Mouse (Mus musculus): ENCODE measurements around the gene Hsp90b1. TPM values are rescaled to one million over a fixed set of nuclear protein-coding genes. Genes with fewer than 3 reads are reported as not detected.
A peak's percentile ranks its signal among the peaks of the same experiment; 100 is the strongest.
"Not testable (repeated sequence)": the region's sequence is repeated elsewhere in the genome, so short reads cannot be mapped to it uniquely, and the experiment has no call there.

Hsp90b1 gene
- total RNA-seq, 2 experiments from 2014 or later: 220 to 280 TPM

- intact Hi-C loops (cut with DNase I): loop anchor here (2.0 kb wide), 1 partner anchor 15 kb away; no protein-coding TSS in a partner anchor
- DNase-seq: peak; percentile 78 to 86
Observed at GRCm38 (mm10) chr10:86685179-86686016, 19.9 kb downstream of the Hsp90b1 start.

GRCm38 (mm10) chr10:86684797-86685178, 20.5 kb downstream of the Hsp90b1 start:
- intact Hi-C loops (cut with DNase I); DNase-seq: not testable (repeated sequence)

- DNase-seq; intact Hi-C loops (cut with DNase I): not testable (repeated sequence)
Observed at GRCm38 (mm10) chr10:86670550-86670949, 34.8 kb downstream of the Hsp90b1 start.

Small RNAs within 50 kb of the gene (microRNA-seq; reads per million reads assigned to microRNA genes)
- 1.3 to 1.9 reads per million in 2 experiments for gene Gm25745

Other genes starting within 250 kb of the Hsp90b1 start
- gene Syn3, start 206.6 kb downstream of the Hsp90b1 start, total RNA-seq (2021): under 1 TPM; 0.32 to 0.36 TPM
- gene Ttc41, start 302 bp upstream of the Hsp90b1 start, total RNA-seq (2021): 1 to 10 TPM; 1.4 TPM
- 10 to 100 TPM in 1 of 2 experiments, 1 to 10 TPM in 1; 7.2 to 12.1 TPM for gene Gm49358, start 58.5 kb upstream of the Hsp90b1 start, total RNA-seq (2021)
- gene Nt5dc3, start 73.5 kb upstream of the Hsp90b1 start, total RNA-seq (2021): 10 to 100 TPM; 28.2 to 31.6 TPM